Mouse (Mus musculus) heart, postnatal 36 days (tissue): Measurements from ENCODE around the gene Fgf12. TPM values are rescaled to one million over a fixed set of nuclear protein-coding genes. Genes with fewer than 3 reads are reported as not detected.

Experiments
- microRNA-seq, 2 experiments: library from miRNA; unstranded; fragments of <30 nt; microRNA quantifications; one replicate each; pipeline ENCODE4 v1.2.0; 2021; ENCODE audit warnings: borderline number of aligned reads in 2 of 2
- total RNA-seq, 2 experiments: library from RNA; stranded (reverse); gene quantifications; 2 replicates each; pipeline ENCODE4 v1.2.3; 2021

The Fgf12 gene
- total RNA-seq, 2 experiments from 2014 or later, result 11.8 to 16.5 TPM

Small RNAs within 50 kb of the gene (microRNA-seq; reads per million reads assigned to microRNA genes)
- 0 reads per million in 2 experiments for gene Mir690

Other genes starting within 250 kb of the Fgf12 start
- gene Mb21d2, start 176.6 kb upstream of the Fgf12 start, total RNA-seq, result 10 to 100 TPM in 1 of 2 experiments, 1 to 10 TPM in 1; 7.5 to 10.3 TPM